Mouse (Mus musculus): ENCODE data around the gene Thoc7.

Thoc7 gene

GRCm38 (mm10) chr14:13934052-13934371 lies 27.6 kb downstream of the Thoc7 start:
- CTCF ChIA-PET: no interaction called here

- CTCF ChIA-PET: no interaction called here
Observed at GRCm38 (mm10) chr14:13933290-13934051, 28.2 kb downstream of the Thoc7 start.

GRCm38 (mm10) chr14:13917630-13918029 lies 44.0 kb downstream of the Thoc7 start:
- CTCF ChIA-PET: no interaction called here

- CTCF ChIA-PET: no interaction called here
Observed at GRCm38 (mm10) chr14:13917208-13917607, 44.4 kb downstream of the Thoc7 start.

GRCm38 (mm10) chr14:13915207-13915606 lies 46.4 kb downstream of the Thoc7 start:
- CTCF ChIA-PET: no interaction called here

GRCm38 (mm10) chr14:13914387-13915082 lies 47.1 kb downstream of the Thoc7 start, which contains the start of gene Gm281:
Gm281 (minus strand) TSS chr14:13914478.
- CTCF ChIA-PET: no interaction called here

- CTCF ChIA-PET: no interaction called here
Observed at GRCm38 (mm10) chr14:13910148-13910547, 51.5 kb downstream of the Thoc7 start.

- CTCF ChIA-PET: no interaction called here
Observed at GRCm38 (mm10) chr14:13907145-13907544, 54.5 kb downstream of the Thoc7 start.

GRCm38 (mm10) chr14:13906461-13906860 lies 55.2 kb downstream of the Thoc7 start:
- CTCF ChIA-PET: no interaction called here

GRCm38 (mm10) chr14:13901611-13902067 lies 60.0 kb downstream of the Thoc7 start:
- CTCF ChIA-PET: no interaction called here

Measured in spleen, embryonic (tissue).